Mouse (Mus musculus) myocyte (in vitro differentiated cells): ENCODE measurements at regions not wholly inside any gene's neighbourhood (a gene's known extent, or its start where the extent isn't known, plus 50 kb on each side); places are given as distances from the start of the nearest gene placed in this dataset.

ENCODE experiments used
- MAX ChIP-seq: IDR thresholded peaks from one replicate; pipeline ENCODE4 v1.6.1; 2011; ENCODE audit warnings: low read depth, mild to moderate bottlenecking, control low read depth
- MYOD1 ChIP-seq, 3 experiments: IDR thresholded peaks; one replicate each; pipeline ENCODE4 v1.6.1; 2011; ENCODE audit warnings: control low read depth in 2 of 3, low read depth in 2 of 3, mild to moderate bottlenecking in 2 of 3, moderate library complexity in 1 of 3; ENCODE audit not compliant: insufficient read length in 2 of 3, control insufficient read depth in 1 of 3
- MYOG ChIP-seq, 3 experiments: IDR thresholded peaks; one replicate each; pipeline ENCODE4 v1.6.1; 2011; ENCODE audit warnings: control low read depth in 2 of 3, low read depth in 2 of 3, mild to moderate bottlenecking in 2 of 3; ENCODE audit not compliant: insufficient read length in 2 of 3, control insufficient read depth in 1 of 3, insufficient read depth in 1 of 3
- POLR2A ChIP-seq: IDR thresholded peaks from one replicate; pipeline ENCODE4 v1.6.1; 2011; ENCODE audit warnings: low read depth, mild to moderate bottlenecking, control low read depth, moderate library complexity; ENCODE audit not compliant: insufficient read length
- SRF ChIP-seq: IDR thresholded peaks from one replicate; pipeline ENCODE4 v1.6.1; 2011; ENCODE audit warnings: low read depth; ENCODE audit not compliant: control insufficient read depth, insufficient read length

DNA sequence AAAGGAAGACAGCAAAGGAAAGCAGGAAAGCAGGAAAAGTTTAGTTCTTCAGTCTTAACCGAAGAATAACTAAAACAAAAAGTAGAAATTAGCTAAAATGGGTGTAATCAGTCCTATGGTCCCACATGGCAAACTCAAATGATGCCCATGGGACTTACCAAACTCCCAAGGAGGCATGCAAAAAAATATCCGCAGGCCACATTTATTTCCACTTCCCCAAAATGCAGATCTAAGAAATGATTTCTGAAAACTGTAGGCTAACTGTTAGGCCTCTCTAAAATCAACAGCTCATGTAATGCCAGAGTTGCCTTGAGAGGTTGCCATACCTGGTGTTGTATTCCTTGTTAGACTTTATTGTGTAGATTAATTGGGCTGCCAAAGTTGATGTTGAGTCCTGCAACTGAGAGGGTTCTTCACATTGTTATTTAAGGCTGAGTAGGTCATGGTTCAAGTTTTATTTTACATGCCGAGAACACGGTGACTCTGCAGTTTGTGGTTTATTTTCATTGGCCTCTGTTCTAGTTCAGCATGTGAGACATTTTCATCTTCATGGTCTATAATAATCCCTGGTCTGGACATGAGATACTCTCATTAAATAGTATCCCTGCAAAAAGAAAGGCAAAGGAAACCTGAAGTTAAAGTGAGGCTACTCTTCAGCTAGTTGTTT, 164.0 kb upstream of the Slc8a1 start:
- TF ChIP-seq POLR2A (no peak), MAX (no peak), MYOG (IDR thresholded peaks at IDR 0.05; ENCODE audit: control insufficient read depth in 1 of 3, insufficient read depth in 1 of 3, insufficient read length in 2 of 3, low read depth in 2 of 3) (no peak), MYOD1 (IDR thresholded peaks at IDR 0.05; ENCODE audit: control insufficient read depth in 1 of 3, insufficient read length in 2 of 3, low read depth in 2 of 3) (no peak), SRF (no peak)
